Comparison of ENCODE assay signal across 27 mouse cellular contexts in genomic region chr2:73857352-73857751, GRCm38 (mm10).
"Had no signal": no experiment of that assay in that cellular context is flagged by ENCODE, and none has a peak within 500 bp of the region (broad histone marks: within the 10 kb centered on the region; RNA-seq: fewer than 3 reads in every experiment).

No protein-coding gene starts in this region.

- H3K4me1 ChIP-seq: embryonic facial prominence, embryonic 10.5 days; embryonic facial prominence, embryonic 12.5 days; embryonic facial prominence, embryonic 13.5 days; embryonic facial prominence, embryonic 15.5 days; forebrain, embryonic 10.5 days; forebrain, embryonic 12.5 days; forebrain, embryonic 13.5 days; forebrain, embryonic 15.5 days; heart, embryonic 10.5 days had no signal

- H3K9me3 ChIP-seq: embryonic facial prominence, embryonic 10.5 days; embryonic facial prominence, embryonic 12.5 days; embryonic facial prominence, embryonic 13.5 days; embryonic facial prominence, embryonic 15.5 days; forebrain, embryonic 10.5 days; forebrain, embryonic 12.5 days; forebrain, embryonic 13.5 days; forebrain, embryonic 15.5 days; heart, embryonic 10.5 days had no signal

- DNase-seq: cerebellum, adult 9-10 months; cerebellum, adult 9-11 months; cerebellum, postnatal 10 days; cerebellum, postnatal 14 days; cerebellum, postnatal 25 days; cerebellum, postnatal 36 days; embryo, embryonic 11 days; forebrain, postnatal 0 days; gastrocnemius, adult 2 months; gastrocnemius, postnatal 10 days; gastrocnemius, postnatal 14 days; gastrocnemius, postnatal 25 days; gastrocnemius, postnatal 36 days; heart, adult 11 months; heart, adult 18-20 months had no signal

- H3K27ac ChIP-seq: embryonic facial prominence, embryonic 10.5 days; embryonic facial prominence, embryonic 12.5 days; embryonic facial prominence, embryonic 13.5 days; embryonic facial prominence, embryonic 15.5 days; forebrain, embryonic 10.5 days; forebrain, embryonic 12.5 days; forebrain, embryonic 13.5 days; forebrain, embryonic 15.5 days; gastrocnemius, adult 2 months; heart, embryonic 10.5 days had no signal

- H3K9ac ChIP-seq: embryonic facial prominence, embryonic 12.5 days; embryonic facial prominence, embryonic 13.5 days; embryonic facial prominence, embryonic 15.5 days; forebrain, embryonic 12.5 days; forebrain, embryonic 13.5 days; forebrain, embryonic 15.5 days; forebrain, postnatal 0 days had no signal

- H3K4me3 ChIP-seq: embryonic facial prominence, embryonic 10.5 days; embryonic facial prominence, embryonic 12.5 days; embryonic facial prominence, embryonic 13.5 days; embryonic facial prominence, embryonic 15.5 days; erythroblast, embryonic 14.5 days; forebrain, embryonic 10.5 days; forebrain, embryonic 12.5 days; forebrain, embryonic 13.5 days; forebrain, embryonic 15.5 days; gastrocnemius, adult 2 months; heart, embryonic 10.5 days had no signal

- H3K27me3 ChIP-seq: embryonic facial prominence, embryonic 12.5 days; embryonic facial prominence, embryonic 13.5 days; embryonic facial prominence, embryonic 15.5 days; forebrain, embryonic 12.5 days; forebrain, embryonic 13.5 days; forebrain, embryonic 15.5 days had no signal

- ATAC-seq: forebrain, embryonic 13.5 days; forebrain, embryonic 14.5 days; forebrain, embryonic 15.5 days; forebrain, embryonic 16.5 days; forebrain, postnatal 0 days had no signal

- H3K36me3 ChIP-seq: embryonic facial prominence, embryonic 12.5 days; embryonic facial prominence, embryonic 13.5 days; embryonic facial prominence, embryonic 15.5 days; forebrain, embryonic 12.5 days; forebrain, embryonic 15.5 days; heart, embryonic 10.5 days had no signal
